Mouse (Mus musculus): Measurements from ENCODE around the gene Rec114. TPM values are rescaled to one million over a fixed set of nuclear protein-coding genes. Genes with fewer than 3 reads are reported as not detected.

Gene Rec114
- polyA plus RNA-seq, 1 experiment from 2014 or later: 2.1 TPM

DNA sequence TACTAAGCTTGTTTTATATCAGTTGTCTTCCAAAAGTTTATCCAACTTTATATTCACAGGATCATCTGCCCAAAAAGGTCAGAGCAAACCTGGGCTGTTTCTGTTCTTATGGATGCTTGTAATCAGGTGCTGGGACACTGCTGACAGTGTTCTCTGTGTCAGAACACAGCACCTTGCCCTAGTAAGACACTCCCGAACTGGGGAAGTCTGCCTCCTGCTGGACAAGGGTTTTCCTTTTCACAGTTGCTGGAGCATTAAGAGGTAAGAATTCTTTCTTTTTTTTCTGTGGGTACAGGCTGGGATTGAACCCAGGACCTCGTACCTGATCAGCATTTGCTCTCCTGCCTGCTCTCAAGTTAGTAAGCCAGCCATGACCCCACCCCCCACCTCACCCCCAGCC lies 87.4 kb downstream of the Rec114 start:
- no peak overlapping the region for H3K4me2 ChIP-seq (ENCODE audit: low read depth, low read length)
- H3K9me3 ChIP-seq (ENCODE audit: control insufficient read depth, low read length): no peaks in the 10 kb centered on the region
- H3K9ac ChIP-seq (replicated peaks; ENCODE audit: low read depth, low read length): no peak overlapping the region
- H3K4me1 ChIP-seq (ENCODE audit: control insufficient read depth, insufficient read depth, low read length): no peaks in the 10 kb centered on the region
- whole genome bisulfite sequencing: 66% methylated on average over 2 of the region's 2 CpGs
- no peaks in the 10 kb centered on the region for H3K27me3 ChIP-seq (ENCODE audit: control insufficient read depth, insufficient read depth, low read length)
- no peak overlapping the region for H3K27ac ChIP-seq (ENCODE audit: low read depth, low read length)
- no peak for ATAC-seq (ENCODE audit: low read depth)
- no peak overlapping the region for H3K4me3 ChIP-seq (ENCODE audit: low read depth, low read length)
- H3K36me3 ChIP-seq (ENCODE audit: control insufficient read depth, insufficient read depth, low read length): peaks cover 7% of the 10 kb centered on the region; the same call in 1 of the 2 replicates

DNA sequence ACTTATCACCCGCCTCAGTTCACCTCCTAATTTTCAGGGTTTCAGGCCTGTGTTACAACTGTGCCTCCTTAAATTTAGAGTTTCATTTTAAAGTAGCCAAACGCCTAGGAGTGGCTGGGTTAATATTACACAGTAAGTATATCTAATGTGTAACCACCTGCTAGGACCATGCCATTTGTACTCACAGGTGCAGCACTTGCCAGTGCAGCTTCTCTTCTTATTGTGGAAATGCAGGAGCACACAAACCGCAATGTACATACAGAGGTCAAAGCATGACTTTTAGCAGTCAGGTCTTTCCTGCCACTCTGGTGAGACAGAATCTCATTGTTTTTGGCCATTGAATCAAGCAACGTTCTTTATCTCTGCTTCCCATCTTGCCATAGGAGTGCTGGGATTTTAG lies 89.3 kb downstream of the Rec114 start:
- Histone ChIP-seq H3K36me3 (ENCODE audit: control insufficient read depth, insufficient read depth, low read length) (peaks cover 7% of the 10 kb centered on the region; the same call in 1 of the 2 replicates), H3K4me2 (ENCODE audit: low read depth, low read length) (no peak overlapping the region), H3K9ac (replicated peaks; ENCODE audit: low read depth, low read length) (no peak overlapping the region), H3K27ac (ENCODE audit: low read depth, low read length) (no peak overlapping the region), H3K4me1 (ENCODE audit: control insufficient read depth, insufficient read depth, low read length) (no peaks in the 10 kb centered on the region), H3K9me3 (ENCODE audit: control insufficient read depth, low read length) (no peaks in the 10 kb centered on the region), H3K27me3 (ENCODE audit: control insufficient read depth, insufficient read depth, low read length) (no peaks in the 10 kb centered on the region), H3K4me3 (ENCODE audit: low read depth, low read length) (no peak overlapping the region)
- WGBS: 79% methylated on average over 4 of the region's 4 CpGs
- no peak for ATAC-seq (ENCODE audit: low read depth)

DNA sequence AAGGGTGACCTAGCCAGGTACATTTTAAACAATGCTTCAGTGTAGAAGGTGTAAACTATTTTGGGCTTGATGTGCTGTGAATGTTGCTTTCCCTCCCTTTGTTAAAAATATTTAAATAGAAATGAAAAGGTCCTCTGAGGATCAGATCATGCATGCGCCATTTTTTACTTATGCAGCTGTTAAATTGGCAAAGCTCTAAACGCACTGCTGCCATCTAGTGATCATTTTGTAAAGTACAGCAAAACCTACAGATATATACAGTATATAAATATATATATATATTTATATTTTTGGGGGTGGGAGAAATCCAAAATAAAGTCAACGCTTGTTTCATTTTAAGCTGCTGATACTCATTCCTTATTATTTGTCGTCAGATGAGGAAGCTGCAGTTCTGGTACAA lies 91.8 kb downstream of the Rec114 start:
- Histone ChIP-seq H3K4me1 (ENCODE audit: control insufficient read depth, insufficient read depth, low read length) (no peaks in the 10 kb centered on the region), H3K27me3 (ENCODE audit: control insufficient read depth, insufficient read depth, low read length) (no peaks in the 10 kb centered on the region), H3K9ac (replicated peaks; ENCODE audit: low read depth, low read length) (no peak overlapping the region), H3K27ac (ENCODE audit: low read depth, low read length) (no peak overlapping the region), H3K36me3 (ENCODE audit: control insufficient read depth, insufficient read depth, low read length) (no peaks in the 10 kb centered on the region), H3K4me3 (ENCODE audit: low read depth, low read length) (no peak overlapping the region), H3K4me2 (ENCODE audit: low read depth, low read length) (no peak overlapping the region), H3K9me3 (ENCODE audit: control insufficient read depth, low read length) (no peaks in the 10 kb centered on the region)
- 57% methylated on average over 4 of the region's 4 CpGs for WGBS
- ATAC-seq (ENCODE audit: low read depth): no peak

DNA sequence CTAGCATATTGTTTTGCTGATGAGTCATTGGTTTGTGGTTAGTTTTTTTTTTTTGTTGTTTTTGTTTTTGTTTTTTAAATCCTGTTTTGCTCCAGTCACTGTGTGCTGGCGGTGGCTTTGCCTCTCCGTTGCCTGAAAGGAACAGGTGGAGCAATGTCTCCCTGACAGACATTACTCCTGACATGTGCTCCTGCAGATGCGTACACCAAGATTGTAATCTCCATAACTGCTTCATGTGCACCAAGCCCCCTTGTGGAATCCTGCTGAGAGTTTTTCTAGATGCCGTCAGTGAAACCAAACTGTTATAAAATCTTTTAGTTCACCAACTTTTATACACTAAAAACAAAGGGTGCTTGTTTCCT lies 94.5 kb downstream of the Rec114 start:
- Histone ChIP-seq H3K4me3 (ENCODE audit: low read depth, low read length) (no peak overlapping the region), H3K9ac (replicated peaks; ENCODE audit: low read depth, low read length) (no peak overlapping the region), H3K36me3 (ENCODE audit: control insufficient read depth, insufficient read depth, low read length) (0 out of 2 replicates have a peak, but pooled peaks cover 5% of the 10 kb centered on the region), H3K27ac (ENCODE audit: low read depth, low read length) (no peak overlapping the region), H3K4me2 (ENCODE audit: low read depth, low read length) (no peak overlapping the region), H3K4me1 (ENCODE audit: control insufficient read depth, insufficient read depth, low read length) (no peaks in the 10 kb centered on the region), H3K9me3 (ENCODE audit: control insufficient read depth, low read length) (no peaks in the 10 kb centered on the region), H3K27me3 (ENCODE audit: control insufficient read depth, insufficient read depth, low read length) (no peaks in the 10 kb centered on the region)
- WGBS: 73% methylated on average over 4 of the region's 4 CpGs
- no peak for ATAC-seq (ENCODE audit: low read depth)

DNA sequence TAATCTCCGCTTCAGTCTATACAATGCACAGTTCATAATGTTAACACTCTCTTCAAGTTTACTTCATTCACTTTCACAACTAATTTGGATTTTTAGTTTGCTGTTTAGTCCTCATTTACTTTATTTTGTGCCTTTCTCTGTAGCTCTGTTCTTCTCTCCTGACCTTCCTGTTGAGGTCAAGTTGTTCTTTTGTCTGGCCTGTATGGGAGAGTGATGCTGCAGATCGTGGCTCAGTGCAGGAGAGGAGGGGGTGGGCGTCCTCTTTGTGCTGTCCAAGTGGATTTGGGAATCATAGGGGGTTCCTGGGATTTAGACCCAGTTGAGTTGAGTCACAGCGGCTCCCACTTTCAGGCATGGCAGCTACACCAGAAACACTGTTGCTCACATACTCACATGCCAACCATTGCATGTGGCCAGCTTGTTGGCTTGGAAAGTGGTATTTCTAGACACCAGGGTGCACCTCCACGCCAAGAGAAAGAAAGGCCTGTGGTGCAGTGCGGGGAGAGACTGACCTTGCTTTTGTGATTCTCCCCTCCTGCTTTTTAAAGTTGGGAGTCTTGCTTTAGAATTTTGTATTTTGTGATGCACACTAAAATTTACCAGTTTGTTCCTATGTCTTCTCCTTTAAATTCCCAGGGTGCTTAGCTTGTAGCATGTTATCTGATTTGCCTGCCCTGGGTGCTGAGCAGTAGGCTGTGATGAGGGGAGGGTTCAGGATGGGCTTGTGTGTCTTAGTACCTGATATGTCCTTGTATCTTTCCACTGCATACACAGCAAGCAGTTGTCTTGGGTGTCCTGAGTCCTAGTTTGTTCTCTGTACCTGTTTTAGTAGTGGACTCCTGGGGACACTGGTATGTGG lies 95.1 kb downstream of the Rec114 start:
- Histone ChIP-seq H3K9me3 (ENCODE audit: control insufficient read depth, low read length) (no peaks in the 10 kb centered on the region), H3K4me1 (ENCODE audit: control insufficient read depth, insufficient read depth, low read length) (no peaks in the 10 kb centered on the region), H3K27ac (ENCODE audit: low read depth, low read length) (no peak overlapping the region), H3K4me2 (ENCODE audit: low read depth, low read length) (no peak overlapping the region), H3K4me3 (ENCODE audit: low read depth, low read length) (no peak overlapping the region), H3K9ac (replicated peaks; ENCODE audit: low read depth, low read length) (no peak overlapping the region), H3K27me3 (ENCODE audit: control insufficient read depth, insufficient read depth, low read length) (no peaks in the 10 kb centered on the region), H3K36me3 (ENCODE audit: control insufficient read depth, insufficient read depth, low read length) (0 out of 2 replicates have a peak, but pooled peaks cover 5% of the 10 kb centered on the region)
- WGBS: 61% methylated on average over 6 of the region's 6 CpGs
- no peak for ATAC-seq (ENCODE audit: low read depth)

DNA sequence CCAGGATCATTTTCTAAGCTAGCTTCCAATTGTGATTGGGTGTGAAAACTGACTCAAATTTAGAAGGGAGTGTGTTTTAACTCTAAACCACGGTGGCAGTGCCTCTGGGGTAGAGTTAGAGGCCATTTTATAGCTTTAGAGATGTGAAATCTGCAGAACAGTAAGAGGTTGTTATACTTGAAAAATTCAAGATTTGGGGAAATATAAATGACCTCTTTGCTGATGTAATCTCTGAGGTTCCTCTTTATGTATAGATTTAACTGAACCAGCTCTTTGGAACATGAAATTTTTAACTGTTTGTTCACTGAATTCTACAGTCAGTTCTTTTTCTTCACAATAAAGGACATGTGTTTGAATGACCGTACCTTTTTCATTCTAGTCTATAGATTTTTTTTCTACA lies 113.3 kb downstream of the Rec114 start:
- Histone ChIP-seq H3K27ac (ENCODE audit: low read depth, low read length) (no peak overlapping the region), H3K36me3 (ENCODE audit: control insufficient read depth, insufficient read depth, low read length) (peaks cover 4% of the 10 kb centered on the region), H3K9me3 (ENCODE audit: control insufficient read depth, low read length) (no peaks in the 10 kb centered on the region), H3K4me3 (ENCODE audit: low read depth, low read length) (no peak overlapping the region), H3K9ac (replicated peaks; ENCODE audit: low read depth, low read length) (no peak overlapping the region), H3K27me3 (ENCODE audit: control insufficient read depth, insufficient read depth, low read length) (no peaks in the 10 kb centered on the region), H3K4me2 (ENCODE audit: low read depth, low read length) (no peak overlapping the region), H3K4me1 (ENCODE audit: control insufficient read depth, insufficient read depth, low read length) (no peaks in the 10 kb centered on the region)
- ATAC-seq (ENCODE audit: low read depth): no peak
- WGBS: 83% methylated on average over 2 of the region's 2 CpGs

DNA sequence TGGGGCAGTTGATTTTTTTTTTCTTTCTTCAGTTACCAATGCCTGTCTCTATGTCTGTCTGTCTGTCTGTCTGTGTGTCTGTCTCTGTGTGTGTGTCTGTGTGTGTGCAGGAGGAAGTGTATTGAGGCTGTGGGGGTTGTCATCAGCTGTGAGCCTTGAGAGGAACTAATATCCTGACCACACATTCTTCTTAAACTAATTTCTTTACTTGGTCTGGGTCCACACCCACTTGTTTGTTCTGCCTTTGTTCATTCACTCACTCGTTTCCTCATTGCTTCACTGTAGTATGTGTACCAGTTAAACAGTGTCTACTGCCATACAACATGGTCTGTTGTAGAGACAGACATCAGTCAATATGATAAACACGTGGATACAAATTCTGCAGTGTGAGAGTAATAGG lies 116.6 kb downstream of the Rec114 start:
- no peak overlapping the region for H3K4me3 ChIP-seq (ENCODE audit: low read depth, low read length)
- 82% methylated on average over 2 of the region's 2 CpGs for WGBS
- H3K9me3 ChIP-seq (ENCODE audit: control insufficient read depth, low read length): no peaks in the 10 kb centered on the region
- no peaks in the 10 kb centered on the region for H3K27me3 ChIP-seq (ENCODE audit: control insufficient read depth, insufficient read depth, low read length)
- no peak for ATAC-seq (ENCODE audit: low read depth)
- H3K36me3 ChIP-seq (ENCODE audit: control insufficient read depth, insufficient read depth, low read length): peaks cover 4% of the 10 kb centered on the region
- H3K4me2 ChIP-seq (ENCODE audit: low read depth, low read length): no peak overlapping the region
- H3K27ac ChIP-seq (ENCODE audit: low read depth, low read length): no peak overlapping the region
- H3K4me1 ChIP-seq (ENCODE audit: control insufficient read depth, insufficient read depth, low read length): no peaks in the 10 kb centered on the region
- no peak overlapping the region for H3K9ac ChIP-seq (replicated peaks; ENCODE audit: low read depth, low read length)

DNA sequence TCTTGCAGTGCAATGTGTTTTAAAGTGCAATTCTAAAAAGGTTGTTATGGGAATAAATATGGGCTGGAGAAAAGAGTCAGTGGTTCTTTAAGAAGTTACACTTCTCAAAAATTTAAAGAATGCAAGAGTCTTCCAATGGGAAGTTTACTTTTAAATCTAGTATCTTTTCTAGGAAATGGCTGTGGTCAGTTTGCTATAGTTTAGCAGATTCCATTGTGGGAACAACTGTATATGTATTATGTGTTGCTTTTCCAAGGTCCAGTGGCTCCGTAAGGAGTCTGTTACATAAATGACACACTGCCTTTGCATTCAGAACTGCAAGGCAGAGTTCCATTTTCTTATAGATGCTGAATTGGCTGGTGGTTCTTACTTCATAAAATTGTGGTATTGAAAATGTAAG lies 120.8 kb downstream of the Rec114 start:
- H3K27me3 ChIP-seq (ENCODE audit: control insufficient read depth, insufficient read depth, low read length): no peaks in the 10 kb centered on the region
- no peaks in the 10 kb centered on the region for H3K36me3 ChIP-seq (ENCODE audit: control insufficient read depth, insufficient read depth, low read length)
- H3K4me1 ChIP-seq (ENCODE audit: control insufficient read depth, insufficient read depth, low read length): no peaks in the 10 kb centered on the region
- H3K27ac ChIP-seq (ENCODE audit: low read depth, low read length): no peak overlapping the region
- no peak overlapping the region for H3K4me2 ChIP-seq (ENCODE audit: low read depth, low read length)
- 79% methylated on average over 1 of the region's 1 CpGs for WGBS
- H3K4me3 ChIP-seq (ENCODE audit: low read depth, low read length): no peak overlapping the region
- ATAC-seq (ENCODE audit: low read depth): no peak
- no peaks in the 10 kb centered on the region for H3K9me3 ChIP-seq (ENCODE audit: control insufficient read depth, low read length)
- H3K9ac ChIP-seq (replicated peaks; ENCODE audit: low read depth, low read length): no peak overlapping the region

DNA sequence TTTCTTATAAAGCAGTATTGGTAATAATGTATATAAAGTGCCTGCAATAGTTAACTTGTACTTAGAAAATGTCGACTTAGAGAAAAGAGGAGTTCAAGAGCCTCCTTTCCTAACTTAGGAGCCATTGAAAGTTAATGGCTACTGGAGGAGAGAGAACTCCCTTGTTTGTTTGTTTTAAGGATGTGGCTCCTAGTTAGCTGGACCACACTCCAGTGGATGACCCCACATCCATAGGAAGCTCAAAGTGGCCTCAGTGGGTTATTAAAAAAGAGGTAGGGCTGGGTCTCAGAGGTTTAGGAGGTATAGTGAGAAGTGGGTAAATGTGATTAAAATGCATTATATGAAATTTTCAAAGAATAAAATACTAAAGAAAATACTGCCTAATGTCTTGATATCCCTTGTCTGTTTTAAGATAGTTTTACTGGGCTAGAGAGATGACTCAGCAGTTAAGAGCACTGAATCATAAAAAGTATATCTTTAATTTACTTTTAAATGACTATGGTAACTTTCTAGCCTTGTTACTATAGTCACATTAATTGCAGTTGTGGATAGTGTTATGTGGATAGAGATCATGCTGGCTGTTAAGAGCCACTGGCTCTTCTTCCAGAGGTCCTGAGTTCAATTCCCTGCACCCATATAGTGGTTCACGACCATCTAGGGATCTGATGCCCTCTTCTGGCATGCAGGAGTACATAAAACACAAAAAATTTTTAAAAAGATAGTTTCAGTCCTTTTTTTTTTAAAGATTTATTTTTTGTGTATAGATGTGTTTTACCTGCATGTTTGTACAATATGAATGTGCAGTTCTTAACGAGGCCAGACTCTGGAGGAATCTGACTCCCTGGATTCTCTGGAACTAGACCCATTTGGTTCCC lies 128.5 kb downstream of the Rec114 start:
- Histone ChIP-seq H3K36me3 (ENCODE audit: control insufficient read depth, insufficient read depth, low read length) (no peaks in the 10 kb centered on the region), H3K4me2 (ENCODE audit: low read depth, low read length) (no peak overlapping the region), H3K27ac (ENCODE audit: low read depth, low read length) (no peak overlapping the region), H3K4me1 (ENCODE audit: control insufficient read depth, insufficient read depth, low read length) (no peaks in the 10 kb centered on the region), H3K9me3 (ENCODE audit: control insufficient read depth, low read length) (no peaks in the 10 kb centered on the region), H3K9ac (replicated peaks; ENCODE audit: low read depth, low read length) (no peak overlapping the region), H3K27me3 (ENCODE audit: control insufficient read depth, insufficient read depth, low read length) (no peaks in the 10 kb centered on the region), H3K4me3 (ENCODE audit: low read depth, low read length) (no peak overlapping the region)
- ATAC-seq (ENCODE audit: low read depth): no peak
- WGBS: 84% methylated on average over 3 of the region's 3 CpGs
